Mouse (Mus musculus) hindbrain, embryonic 16.5 days (tissue): ENCODE data around the gene Ercc6l. TPM values are rescaled to one million over a fixed set of nuclear protein-coding genes. Genes with fewer than 3 reads are reported as not detected.
A peak's percentile ranks its signal among the peaks of the same experiment; 100 is the strongest.
"Not testable (repeated sequence)": the region's sequence is repeated elsewhere in the genome, so short reads cannot be mapped to it uniquely, and the experiment has no call there.

ENCODE experiments used
- ATAC-seq: fragments of 200-750 bp; cut with Nextera tagmentation; 2 replicates; pipeline ENCODE4 v1.8.0; 2017; ENCODE audit warnings: moderate TSS enrichment, moderate library complexity
- H3K27ac ChIP-seq: fragments of 300-500 bp; sonication (generic); 2 replicates; pipeline ENCODE4 v1.5.1; 2014; ENCODE audit warnings: low read depth, mild to moderate bottlenecking, control low read depth, low read length, moderate library complexity
- H3K27me3 ChIP-seq: fragments of 300-500 bp; sonication (generic); replicated peaks from 2 replicates; pipeline ENCODE4 v1.6.1; 2014; ENCODE audit warnings: low read length; ENCODE audit not compliant: control insufficient read depth, insufficient read depth
- H3K36me3 ChIP-seq: fragments of 300-500 bp; sonication (generic); 2 replicates; pipeline ENCODE4 v1.6.1; 2014; ENCODE audit warnings: mild to moderate bottlenecking, low read length, moderate library complexity, mixed read lengths; ENCODE audit not compliant: control insufficient read depth, insufficient read depth
- H3K4me1 ChIP-seq: fragments of 300-500 bp; sonication (generic); 2 replicates; pipeline ENCODE4 v1.6.1; 2014; ENCODE audit warnings: low read depth, low read length; ENCODE audit not compliant: control insufficient read depth, insufficient read depth
- H3K4me2 ChIP-seq: fragments of 300-500 bp; sonication (generic); 2 replicates; pipeline ENCODE4 v1.6.1; 2014; ENCODE audit warnings: mild to moderate bottlenecking, low read length, control low read depth, moderate library complexity
- H3K4me3 ChIP-seq: fragments of 300-500 bp; sonication (generic); 2 replicates; pipeline ENCODE4 v1.5.1; 2014; ENCODE audit warnings: mild to moderate bottlenecking, low read length, control low read depth, moderate library complexity
- H3K9ac ChIP-seq: fragments of 300-500 bp; sonication (generic); 2 replicates; pipeline ENCODE4 v1.6.1; 2014; ENCODE audit warnings: low read depth, mild to moderate bottlenecking, control low read depth, low read length, moderate library complexity
- H3K9me3 ChIP-seq: fragments of 300-500 bp; sonication (generic); 2 replicates; pipeline ENCODE4 v1.6.1; 2014; ENCODE audit warnings: mild to moderate bottlenecking, low read length, moderate library complexity; ENCODE audit not compliant: control insufficient read depth
- WGBS: fragments of 180-500 bp; shearing (Covaris S2); extraction: QIAGEN DNeasy Blood & Tissue Kit; methylation state at CpG from one replicate; pipeline ENCODE4 v1.1.7; 2014; 5-methylcytosine and 5-hydroxymethylcytosine counted together
- polyA plus RNA-seq: library from polyadenylated mRNA; unstranded; fragments of >200 nt; fragmentation: Nextera tagmentation; extraction: Ambion mirVana; gene quantifications from 2 replicates; pipeline ENCODE4 v1.2.1, GENCODE M21; 2015

Gene Ercc6l
- polyA plus RNA-seq, 1 experiment from 2014 or later: 1.5 TPM

- no peak for ATAC-seq
- Histone ChIP-seq H3K27me3 (no peaks in the 10 kb centered on the region), H3K4me3 (no peak overlapping the region), H3K9ac (no peak overlapping the region), H3K4me2 (no peak overlapping the region), H3K27ac (no peak overlapping the region), H3K36me3 (no peaks in the 10 kb centered on the region), H3K4me1 (no peaks in the 10 kb centered on the region; the same call in 1 of the 2 replicates), H3K9me3 (no peaks in the 10 kb centered on the region)
- whole genome bisulfite sequencing: 94% methylated on average over 2 of the region's 2 CpGs
Measured at GRCm38 (mm10) chrX:102121321-102121720, 35.6 kb downstream of the Ercc6l start.

GRCm38 (mm10) chrX:102119042-102119864 is 37.6 kb downstream of the Ercc6l start, which contains the start of gene Pin4:
Gene Pin4 (plus strand): TSS chrX:102119447.
- Histone ChIP-seq H3K36me3 (no peaks in the 10 kb centered on the region), H3K4me1 (no peaks in the 10 kb centered on the region; the same call in 1 of the 2 replicates)
- 19% methylated on average over 30 of the region's 30 CpGs for WGBS

DNA sequence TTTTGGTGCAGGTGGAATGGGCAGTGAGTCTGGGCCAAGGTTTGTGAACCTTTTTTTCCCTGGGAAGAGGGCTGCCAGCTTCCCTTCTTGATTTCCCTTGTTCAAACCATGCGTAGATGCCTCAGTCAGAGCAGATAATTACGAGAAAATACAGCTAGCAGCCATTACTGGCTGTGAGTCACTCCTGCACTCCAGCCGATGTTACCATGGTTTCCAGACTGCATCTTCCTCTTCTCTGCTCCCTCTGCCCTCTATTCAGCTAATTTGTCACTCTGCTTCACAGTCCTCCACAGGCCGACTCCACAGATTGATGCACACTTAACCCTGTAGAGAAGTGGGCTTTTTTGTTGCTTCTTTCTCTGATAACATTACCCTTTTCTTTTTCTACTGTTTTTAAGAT is 41.2 kb downstream of the Ercc6l start:
- Histone ChIP-seq H3K27me3 (no peaks in the 10 kb centered on the region), H3K9me3 (no peaks in the 10 kb centered on the region), H3K27ac (peak overlapping the region; percentile 41; the same call in 1 of the 2 replicates), H3K4me3 (no peak overlapping the region), H3K9ac (no peak overlapping the region), H3K36me3 (no peaks in the 10 kb centered on the region), H3K4me1 (no peaks in the 10 kb centered on the region; the same call in 1 of the 2 replicates), H3K4me2 (no peak overlapping the region)
- 28% methylated on average over 4 of the region's 4 CpGs for WGBS
- no peak for ATAC-seq

More at GRCm38 (mm10) chrX:102119042-102119864, 37.6 kb downstream of the Ercc6l start, which contains the start of gene Pin4:
- H3K9ac ChIP-seq: peak within 1 kb of the TSS; percentile 66
- peak within 1 kb of the TSS; percentile 57 for H3K4me3 ChIP-seq
- H3K9me3 ChIP-seq: no peaks in the 10 kb centered on the region
- peak; percentile 99 for ATAC-seq
- H3K27me3 ChIP-seq: no peaks in the 10 kb centered on the region
- peak within 1 kb of the TSS; percentile 66; the same call in 1 of the 2 replicates for H3K27ac ChIP-seq
- H3K4me2 ChIP-seq: peak within 1 kb of the TSS; percentile 66

DNA sequence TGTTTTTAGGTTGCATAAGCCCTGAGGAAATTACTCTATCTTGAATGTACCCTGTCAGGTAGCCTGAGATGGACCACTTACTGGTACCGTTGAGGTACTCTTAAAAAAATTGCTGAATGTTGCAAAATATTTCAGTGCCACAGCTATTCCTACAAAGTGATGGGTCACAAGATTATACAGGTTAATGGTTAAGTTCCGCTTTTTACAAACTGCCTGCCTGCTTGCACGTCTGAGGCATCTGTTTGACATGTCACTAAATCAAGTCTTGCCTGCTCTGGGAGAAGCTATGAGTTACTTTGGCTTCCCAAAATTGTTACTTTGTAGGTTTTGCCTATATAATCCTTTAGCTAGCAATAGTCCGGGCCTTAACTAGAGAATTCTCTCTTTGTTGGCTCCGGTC is 47.5 kb downstream of the Ercc6l start:
- not testable (repeated sequence) for ATAC-seq, H3K4me2 ChIP-seq, H3K9ac ChIP-seq, H3K27ac ChIP-seq, H3K9me3 ChIP-seq, H3K27me3 ChIP-seq, H3K36me3 ChIP-seq, H3K4me1 ChIP-seq, H3K4me3 ChIP-seq
- 83% methylated on average over 5 of the region's 5 CpGs for WGBS

DNA sequence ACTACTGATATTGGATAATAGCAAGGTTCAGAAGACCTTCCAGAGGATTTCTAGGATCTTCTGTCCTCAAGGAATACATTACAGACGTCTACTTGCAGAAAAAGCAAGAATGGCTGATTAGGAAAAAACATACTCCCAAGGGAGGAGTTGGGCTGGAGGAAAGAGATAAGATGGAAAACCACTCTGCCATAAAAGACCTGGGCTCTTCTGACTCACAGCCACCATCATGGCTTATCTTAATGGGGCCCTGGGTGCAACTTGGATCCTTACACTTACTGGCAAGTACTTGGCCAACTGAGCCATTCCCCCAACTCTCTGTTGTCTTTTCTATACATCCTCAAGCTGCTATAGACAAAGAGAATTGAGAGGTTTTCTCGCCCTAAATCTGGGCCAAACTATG is 53.1 kb downstream of the Ercc6l start:
- not testable (repeated sequence) for H3K9me3 ChIP-seq, H3K9ac ChIP-seq, H3K27me3 ChIP-seq, H3K4me2 ChIP-seq, H3K36me3 ChIP-seq, ATAC-seq, H3K4me3 ChIP-seq, H3K27ac ChIP-seq, H3K4me1 ChIP-seq
- WGBS: 78% methylated on average over 2 of the region's 2 CpGs

- H3K4me3 ChIP-seq: no peak overlapping the region
- 61% methylated on average over 7 of the region's 7 CpGs for WGBS
- no peaks in the 10 kb centered on the region for H3K36me3 ChIP-seq
- H3K27me3 ChIP-seq: no peaks in the 10 kb centered on the region; the same call in none of the 2 replicates
- no peak overlapping the region for H3K27ac ChIP-seq
- ATAC-seq: no peak
- H3K4me2 ChIP-seq: no peak overlapping the region
- H3K4me1 ChIP-seq: no peaks in the 10 kb centered on the region
- H3K9me3 ChIP-seq: no peaks in the 10 kb centered on the region
- H3K9ac ChIP-seq: no peak overlapping the region
Measured at GRCm38 (mm10) chrX:102101886-102102285, 55.0 kb downstream of the Ercc6l start.

GRCm38 (mm10) chrX:102094381-102094904 is 62.4 kb downstream of the Ercc6l start:
- Histone ChIP-seq H3K4me3 (no peak overlapping the region), H3K9me3 (no peaks in the 10 kb centered on the region), H3K36me3 (no peaks in the 10 kb centered on the region), H3K27ac (no peak overlapping the region), H3K4me2 (no peak overlapping the region), H3K9ac (no peak overlapping the region), H3K27me3 (no peaks in the 10 kb centered on the region), H3K4me1 (no peaks in the 10 kb centered on the region)
- ATAC-seq: no peak
- WGBS: 80% methylated on average over 7 of the region's 7 CpGs

Other genes starting within 250 kb of the Ercc6l start
- 5.6 and 6.2 TPM in 2 replicates for gene Rtl5, start 85.8 kb downstream of the Ercc6l start, polyA plus RNA-seq
- 44.6 and 58.1 TPM in 2 replicates for gene Pin4, start 37.6 kb downstream of the Ercc6l start, polyA plus RNA-seq
- gene Rps4x, start 32.3 kb upstream of the Ercc6l start, polyA plus RNA-seq: 344 and 351 TPM in 2 replicates
- gene Cited1, start 95.1 kb upstream of the Ercc6l start, polyA plus RNA-seq: 14.8 and 20.2 TPM in 2 replicates